Mouse (Mus musculus): ENCODE results near the gene Gcm2. TPM values are rescaled to one million over a fixed set of nuclear protein-coding genes. Genes with fewer than 3 reads are reported as not detected.

Gene Gcm2
- polyA plus RNA-seq (2012; rRNA removed): 0.06 TPM in 1 of 2 replicates, not detected in the other

DNA sequence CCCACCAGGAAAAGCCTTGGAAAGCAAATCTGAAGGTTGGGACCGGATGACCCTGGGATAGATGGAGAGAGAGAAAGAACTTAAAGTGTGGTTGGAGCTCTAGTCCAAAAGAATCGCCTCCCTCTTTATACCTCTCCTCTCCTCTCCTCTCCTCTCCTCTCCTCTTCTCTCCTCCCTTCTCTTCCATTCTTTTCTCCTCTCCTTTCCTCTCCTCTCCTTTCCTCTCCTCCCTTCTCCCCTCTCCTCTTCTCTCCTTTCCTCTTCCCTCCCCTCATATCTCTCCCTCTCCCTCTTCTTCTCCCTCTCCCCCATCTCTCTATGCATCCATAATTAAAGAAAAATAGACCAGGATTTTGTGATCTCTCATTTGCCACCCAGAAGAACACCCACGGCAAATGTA is at the start of gene Gcm2:
Gene Gcm2 (minus strand): TSS at position 101 of the 400 bp plus-strand sequence.

GRCm38 (mm10) chr13:41113940-41114339 is 3.1 kb upstream of the Gcm2 start, which contains the start of gene Sycp2l:
TSS of gene Sycp2l (plus strand) at chr13:41114307.

GRCm38 (mm10) chr13:41079421-41079780 is 31.4 kb downstream of the Gcm2 start, which contains the start of gene Mak:
TSS of gene Mak (minus strand) at chr13:41079706.

Other genes with a start within 250 kb of the Gcm2 start
- 64.3 and 75.2 TPM in 2 replicates for gene Pak1ip1, start 110.0 kb downstream of the Gcm2 start, polyA plus RNA-seq (2012; rRNA removed)
- gene Tmem14c, start 94.7 kb downstream of the Gcm2 start, polyA plus RNA-seq (2012; rRNA removed): 71.2 and 76.9 TPM in 2 replicates
- gene Mak, start 31.3 kb downstream of the Gcm2 start, polyA plus RNA-seq (2012; rRNA removed): 1.4 and 1.6 TPM in 2 replicates
- gene Sycp2l, start 3.3 kb upstream of the Gcm2 start, polyA plus RNA-seq (2012; rRNA removed): 0.01 and 0.04 TPM in 2 replicates
- 25.1 and 30.4 TPM in 2 replicates for gene Elovl2, start 109.4 kb upstream of the Gcm2 start, polyA plus RNA-seq (2012; rRNA removed)
- gene Smim13, start 138.8 kb upstream of the Gcm2 start, polyA plus RNA-seq (2012; rRNA removed): 15.3 and 16.1 TPM in 2 replicates
- gene Gm17364, start 162.9 kb upstream of the Gcm2 start, polyA plus RNA-seq (2012; rRNA removed): not detected in 2 replicates